Mouse (Mus musculus) lung, adult 2 months (tissue): Measurements from ENCODE around the gene Itpk1. TPM values are rescaled to one million over a fixed set of nuclear protein-coding genes. Genes with fewer than 3 reads are reported as not detected.

ENCODE experiments used
- DNase-seq: peaks from one replicate; pipeline ENCODE4 v3.0.0; 2022
- H3K4me1 ChIP-seq: fragments of 200-500 bp; 2 replicates; pipeline ENCODE4 v1.6.1; 2011; ENCODE audit warnings: low read length; ENCODE audit not compliant: control insufficient read depth, insufficient read depth
- H3K4me3 ChIP-seq: fragments of 200-500 bp; replicated peaks from 2 replicates; pipeline ENCODE3; 2011; ENCODE audit warnings: low read depth, mild to moderate bottlenecking, control low read depth, low read length; ENCODE audit errors: extremely low read depth
- CTCF ChIP-seq: fragments of 200-500 bp; IDR thresholded peaks from 2 replicates; pipeline ENCODE4 v1.5.1; 2011; ENCODE audit warnings: mild to moderate bottlenecking, low read length, control low read depth; ENCODE audit not compliant: insufficient read depth
- POLR2A ChIP-seq: fragments of 200-500 bp; IDR thresholded peaks from 2 replicates; pipeline ENCODE4 v1.6.1; 2011; ENCODE audit warnings: low read depth, mild to moderate bottlenecking, control low read depth, low read length, borderline replicate concordance; ENCODE audit errors: extremely low read depth
- WGBS: fragments of 180-500 bp; shearing (Covaris S2); methylation state at CpG from one replicate; pipeline ENCODE4 v1.1.7; 2018; 5-methylcytosine and 5-hydroxymethylcytosine counted together
- polyA plus RNA-seq: library from polyadenylated mRNA; depleted of rRNA; stranded (reverse); fragments of >200 nt; gene quantifications from 2 replicates; pipeline ENCODE4 v1.2.3, GENCODE M21; 2012

The Itpk1 gene
- polyA plus RNA-seq, 1 experiment = 26.3 TPM

GRCm38 (mm10) chr12:102652420-102652819 lies 52.3 kb downstream of the Itpk1 start:
- WGBS = 34% methylated on average over 8 of the region's 8 CpGs
- Histone ChIP-seq H3K4me1 (peaks cover 23% of the 10 kb centered on the region), H3K4me3 (no peak overlapping the region)
- TF ChIP-seq CTCF = no peak
- TF ChIP-seq POLR2A = no peak
- no peak for DNase-seq

GRCm38 (mm10) chr12:102651871-102652270 lies 52.9 kb downstream of the Itpk1 start:
- Histone ChIP-seq H3K4me3 (no peak overlapping the region), H3K4me1 (peaks cover 28% of the 10 kb centered on the region)
- WGBS = 51% methylated on average over 8 of the region's 8 CpGs
- no peak for DNase-seq
- no peak for TF ChIP-seq POLR2A
- TF ChIP-seq CTCF = no peak

- peak; percentile 43 for DNase-seq
- 47% methylated on average over 8 of the region's 8 CpGs for WGBS
- H3K4me1 ChIP-seq = peaks cover 32% of the 10 kb centered on the region
Observed at GRCm38 (mm10) chr12:102651401-102651800, 53.3 kb downstream of the Itpk1 start.

GRCm38 (mm10) chr12:102650649-102651048 lies 54.1 kb downstream of the Itpk1 start:
- peaks cover 36% of the 10 kb centered on the region for H3K4me1 ChIP-seq
- no peak overlapping the region for H3K4me3 ChIP-seq
- DNase-seq = no peak
- 76% methylated on average over 4 of the region's 4 CpGs for WGBS
- TF ChIP-seq CTCF = no peak
- no peak for TF ChIP-seq POLR2A

More at GRCm38 (mm10) chr12:102651401-102651800, 53.3 kb downstream of the Itpk1 start:
- no peak overlapping the region for H3K4me3 ChIP-seq
- TF ChIP-seq POLR2A (no peak), CTCF (no peak)

GRCm38 (mm10) chr12:102647839-102648564 lies 56.7 kb downstream of the Itpk1 start:
- peak; percentile 66 for DNase-seq
- TF ChIP-seq CTCF = no peak
- TF ChIP-seq POLR2A = no peak
- H3K4me1 ChIP-seq = peaks cover 54% of the 10 kb centered on the region
- no peak overlapping the region for H3K4me3 ChIP-seq
- 45% methylated on average over 14 of the region's 14 CpGs for WGBS

- peak; percentile 33 for DNase-seq
- Histone ChIP-seq H3K4me1 (peaks cover 53% of the 10 kb centered on the region), H3K4me3 (no peak overlapping the region)
- TF ChIP-seq CTCF (no peak), POLR2A (no peak)
- 40% methylated on average over 7 of the region's 7 CpGs for WGBS
Observed at GRCm38 (mm10) chr12:102646586-102647260, 58.0 kb downstream of the Itpk1 start.

- no peak for TF ChIP-seq POLR2A
- no peak for TF ChIP-seq CTCF
- DNase-seq = no peak
- H3K4me3 ChIP-seq = no peak overlapping the region
- peaks cover 49% of the 10 kb centered on the region for H3K4me1 ChIP-seq
- 82% methylated on average over 6 of the region's 6 CpGs for WGBS
Observed at GRCm38 (mm10) chr12:102645911-102646585, 58.7 kb downstream of the Itpk1 start.

GRCm38 (mm10) chr12:102643316-102643715 lies 61.4 kb downstream of the Itpk1 start:
- Histone ChIP-seq H3K4me1 (peaks cover 40% of the 10 kb centered on the region), H3K4me3 (no peak overlapping the region)
- 18% methylated on average over 6 of the region's 6 CpGs for WGBS
- peak; percentile 65 for DNase-seq
- TF ChIP-seq CTCF = no peak
- TF ChIP-seq POLR2A = no peak

- no peak for DNase-seq
- TF ChIP-seq POLR2A = no peak
- TF ChIP-seq CTCF = no peak
- Histone ChIP-seq H3K4me1 (peaks cover 21% of the 10 kb centered on the region), H3K4me3 (no peak overlapping the region)
- WGBS = 70% methylated on average over 9 of the region's 9 CpGs
Observed at GRCm38 (mm10) chr12:102640436-102641163, 64.1 kb downstream of the Itpk1 start.
